Mouse (Mus musculus) bone marrow, adult 2 months (tissue): ENCODE measurements around the gene Uchl1.

Experiments
- CTCF ChIP-seq: fragments of 200-500 bp; IDR thresholded peaks from 2 replicates; pipeline ENCODE4 v1.5.1; 2011; ENCODE audit warnings: low read length, control low read depth; ENCODE audit not compliant: control insufficient read depth, insufficient read depth
- POLR2A ChIP-seq: fragments of 200-500 bp; IDR thresholded peaks from 2 replicates; pipeline ENCODE4 v1.6.1; 2011; ENCODE audit warnings: low read depth, mild to moderate bottlenecking, control low read depth, low read length, borderline replicate concordance; ENCODE audit not compliant: control insufficient read depth

DNA sequence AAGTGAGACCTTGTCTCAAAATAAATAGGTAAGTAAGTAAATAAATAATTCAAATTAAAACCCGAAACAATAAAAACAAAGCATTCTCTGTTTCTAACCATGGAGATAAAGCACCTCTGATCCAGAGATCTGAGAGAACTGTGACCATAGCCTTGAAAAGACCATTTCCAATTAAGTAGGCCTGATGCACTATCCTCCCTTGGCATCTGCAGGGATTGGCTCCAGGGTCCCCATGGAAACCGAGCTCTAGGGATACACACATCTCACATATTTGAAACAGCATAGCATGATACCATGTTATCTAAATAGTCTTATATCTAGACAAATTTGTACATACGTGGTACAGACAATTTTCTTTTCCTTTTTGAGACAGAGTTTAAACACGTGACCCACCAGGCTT, 26.1 kb downstream of the Uchl1 start:
- TF ChIP-seq POLR2A (no peak), CTCF (no peak)
